Mouse (Mus musculus): ENCODE measurements around the gene Cbfb. TPM values are rescaled to one million over a fixed set of nuclear protein-coding genes. Genes with fewer than 3 reads are reported as not detected.

The Cbfb gene
- polyA plus RNA-seq, 1 experiment from 2014 or later, result 59.9 TPM

GRCm38 (mm10) chr8:105157555-105157954 is 12.9 kb upstream of the Cbfb start:
- Histone ChIP-seq H3K9me3 (ENCODE audit: low read length) (no peaks in the 10 kb centered on the region), H3K9ac (replicated peaks; ENCODE audit: low read length) (no peak overlapping the region), H3K4me2 (replicated peaks; ENCODE audit: low read depth, low read length) (no peak overlapping the region), H3K27ac (ENCODE audit: low read length) (no peak overlapping the region), H3K4me3 (ENCODE audit: low read length) (no peak overlapping the region), H3K27me3 (ENCODE audit: insufficient read depth, low read length) (no peaks in the 10 kb centered on the region), H3K4me1 (ENCODE audit: insufficient read depth, low read length) (peaks cover 10% of the 10 kb centered on the region), H3K36me3 (ENCODE audit: insufficient read depth, low read length) (no peaks in the 10 kb centered on the region)
- 57% methylated on average over 10 of the region's 10 CpGs for WGBS
- ATAC-seq (ENCODE audit: low FRiP score, low TSS enrichment), result no peak

GRCm38 (mm10) chr8:105158084-105158483 is 12.4 kb upstream of the Cbfb start:
- Histone ChIP-seq H3K4me1 (ENCODE audit: insufficient read depth, low read length) (peaks cover 5% of the 10 kb centered on the region), H3K4me3 (ENCODE audit: low read length) (no peak overlapping the region), H3K9ac (replicated peaks; ENCODE audit: low read length) (no peak overlapping the region), H3K27me3 (ENCODE audit: insufficient read depth, low read length) (no peaks in the 10 kb centered on the region), H3K27ac (ENCODE audit: low read length) (no peak overlapping the region), H3K36me3 (ENCODE audit: insufficient read depth, low read length) (no peaks in the 10 kb centered on the region), H3K4me2 (replicated peaks; ENCODE audit: low read depth, low read length) (no peak overlapping the region), H3K9me3 (ENCODE audit: low read length) (no peaks in the 10 kb centered on the region)
- WGBS, result 69% methylated on average over 3 of the region's 3 CpGs
- ATAC-seq (ENCODE audit: low FRiP score, low TSS enrichment), result no peak

- WGBS, result 20% methylated on average over 3 of the region's 3 CpGs
- H3K36me3 ChIP-seq (ENCODE audit: insufficient read depth, low read length), result no peaks in the 10 kb centered on the region
- no peaks in the 10 kb centered on the region for H3K9me3 ChIP-seq (ENCODE audit: low read length)
- no peak overlapping the region for H3K27ac ChIP-seq (ENCODE audit: low read length)
- no peak overlapping the region for H3K4me3 ChIP-seq (ENCODE audit: low read length)
- H3K4me2 ChIP-seq (replicated peaks; ENCODE audit: low read depth, low read length), result no peak overlapping the region
- no peaks in the 10 kb centered on the region for H3K27me3 ChIP-seq (ENCODE audit: insufficient read depth, low read length)
- H3K9ac ChIP-seq (replicated peaks; ENCODE audit: low read length), result no peak overlapping the region
- peaks cover 13% of the 10 kb centered on the region for H3K4me1 ChIP-seq (ENCODE audit: insufficient read depth, low read length)
- no peak for ATAC-seq (ENCODE audit: low FRiP score, low TSS enrichment)
These were observed 9.3 kb upstream of the Cbfb start for GRCm38 (mm10) chr8:105161121-105161652.

- Histone ChIP-seq H3K9me3 (ENCODE audit: low read length) (no peaks in the 10 kb centered on the region), H3K9ac (replicated peaks; ENCODE audit: low read length) (no peak overlapping the region), H3K36me3 (ENCODE audit: insufficient read depth, low read length) (no peaks in the 10 kb centered on the region), H3K27ac (ENCODE audit: low read length) (peak overlapping the region; percentile 40; the same call in 1 of the 2 replicates), H3K4me1 (ENCODE audit: insufficient read depth, low read length) (peaks cover 13% of the 10 kb centered on the region), H3K4me2 (replicated peaks; ENCODE audit: low read depth, low read length) (0 out of 2 replicates have a peak overlapping the region, but pooled peaks have one; percentile 10), H3K4me3 (ENCODE audit: low read length) (no peak overlapping the region; the same call in 1 of the 2 replicates), H3K27me3 (ENCODE audit: insufficient read depth, low read length) (no peaks in the 10 kb centered on the region)
- 13% methylated on average over 6 of the region's 6 CpGs for WGBS
- peak; percentile 20; the same call in 1 of the 2 replicates for ATAC-seq (ENCODE audit: low FRiP score, low TSS enrichment)
These were observed 6.1 kb upstream of the Cbfb start for GRCm38 (mm10) chr8:105164272-105164902.

GRCm38 (mm10) chr8:105165191-105165590 is 5.3 kb upstream of the Cbfb start:
- Histone ChIP-seq H3K4me2 (replicated peaks; ENCODE audit: low read depth, low read length) (no peak overlapping the region), H3K9me3 (ENCODE audit: low read length) (no peaks in the 10 kb centered on the region), H3K36me3 (ENCODE audit: insufficient read depth, low read length) (no peaks in the 10 kb centered on the region), H3K9ac (replicated peaks; ENCODE audit: low read length) (no peak overlapping the region), H3K4me1 (ENCODE audit: insufficient read depth, low read length) (peaks cover 13% of the 10 kb centered on the region), H3K27ac (ENCODE audit: low read length) (peak overlapping the region; percentile 40; the same call in 1 of the 2 replicates), H3K4me3 (ENCODE audit: low read length) (no peak overlapping the region), H3K27me3 (ENCODE audit: insufficient read depth, low read length) (no peaks in the 10 kb centered on the region)
- ATAC-seq (ENCODE audit: low FRiP score, low TSS enrichment), result peak; percentile 52; the same call in 1 of the 2 replicates
- WGBS, result 47% methylated on average over 2 of the region's 2 CpGs

- no peaks in the 10 kb centered on the region for H3K9me3 ChIP-seq (ENCODE audit: low read length)
- ATAC-seq (ENCODE audit: low FRiP score, low TSS enrichment), result no peak
- H3K27ac ChIP-seq (ENCODE audit: low read length), result no peak overlapping the region
- no peak overlapping the region for H3K9ac ChIP-seq (replicated peaks; ENCODE audit: low read length)
- H3K27me3 ChIP-seq (ENCODE audit: insufficient read depth, low read length), result no peaks in the 10 kb centered on the region
- WGBS, result 75% methylated on average over 2 of the region's 2 CpGs
- no peak overlapping the region for H3K4me3 ChIP-seq (ENCODE audit: low read length)
- H3K4me2 ChIP-seq (replicated peaks; ENCODE audit: low read depth, low read length), result no peak overlapping the region
- peaks cover 16% of the 10 kb centered on the region for H3K4me1 ChIP-seq (ENCODE audit: insufficient read depth, low read length)
- no peaks in the 10 kb centered on the region for H3K36me3 ChIP-seq (ENCODE audit: insufficient read depth, low read length)
These were observed 3.4 kb upstream of the Cbfb start for GRCm38 (mm10) chr8:105167116-105167515.

- H3K4me2 ChIP-seq (replicated peaks; ENCODE audit: low read depth, low read length), result peak overlapping the region; percentile 54
- ATAC-seq (ENCODE audit: low FRiP score, low TSS enrichment), result no peak
- no peaks in the 10 kb centered on the region for H3K9me3 ChIP-seq (ENCODE audit: low read length)
- H3K4me1 ChIP-seq (ENCODE audit: insufficient read depth, low read length), result peaks cover 17% of the 10 kb centered on the region
- H3K9ac ChIP-seq (replicated peaks; ENCODE audit: low read length), result peak overlapping the region; percentile 71; the same call in 1 of the 2 replicates
- H3K36me3 ChIP-seq (ENCODE audit: insufficient read depth, low read length), result no peaks in the 10 kb centered on the region
- H3K27me3 ChIP-seq (ENCODE audit: insufficient read depth, low read length), result no peaks in the 10 kb centered on the region
- 30% methylated on average over 3 of the region's 3 CpGs for WGBS
- no peak overlapping the region; the same call in 1 of the 2 replicates for H3K27ac ChIP-seq (ENCODE audit: low read length)
- H3K4me3 ChIP-seq (ENCODE audit: low read length), result no peak overlapping the region
These were observed 892 bp upstream of the Cbfb start for GRCm38 (mm10) chr8:105169582-105169981.

GRCm38 (mm10) chr8:105170041-105170380 is 463 bp upstream of the Cbfb start:
- peak overlapping the region; percentile 96 for H3K4me3 ChIP-seq (ENCODE audit: low read length)
- H3K27ac ChIP-seq (ENCODE audit: low read length), result peak overlapping the region; percentile 99
- 1% methylated on average over 5 of the region's 5 CpGs for WGBS
- peak overlapping the region; percentile 71 for H3K9ac ChIP-seq (replicated peaks; ENCODE audit: low read length)
- peak; percentile 33 for ATAC-seq (ENCODE audit: low FRiP score, low TSS enrichment)
- peaks cover 15% of the 10 kb centered on the region for H3K4me1 ChIP-seq (ENCODE audit: insufficient read depth, low read length)
- H3K9me3 ChIP-seq (ENCODE audit: low read length), result no peaks in the 10 kb centered on the region
- H3K36me3 ChIP-seq (ENCODE audit: insufficient read depth, low read length), result no peaks in the 10 kb centered on the region
- peak overlapping the region; percentile 54 for H3K4me2 ChIP-seq (replicated peaks; ENCODE audit: low read depth, low read length)
- no peaks in the 10 kb centered on the region for H3K27me3 ChIP-seq (ENCODE audit: insufficient read depth, low read length)

- peaks cover 5% of the 10 kb centered on the region; the same call in 1 of the 2 replicates for H3K36me3 ChIP-seq (ENCODE audit: insufficient read depth, low read length)
- H3K4me2 ChIP-seq (replicated peaks; ENCODE audit: low read depth, low read length), result peak overlapping the region; percentile 54
- under 1% methylated on average over 82 of the region's 92 CpGs for WGBS
- H3K9ac ChIP-seq (replicated peaks; ENCODE audit: low read length), result peak overlapping the region; percentile 98
- peak; percentile 36; the same call in 1 of the 2 replicates for ATAC-seq (ENCODE audit: low FRiP score, low TSS enrichment)
- H3K9me3 ChIP-seq (ENCODE audit: low read length), result no peaks in the 10 kb centered on the region
- H3K27me3 ChIP-seq (ENCODE audit: insufficient read depth, low read length), result no peaks in the 10 kb centered on the region
- peak overlapping the region; percentile 99 for H3K27ac ChIP-seq (ENCODE audit: low read length)
- H3K4me3 ChIP-seq (ENCODE audit: low read length), result peak overlapping the region; percentile 96
- peaks cover 17% of the 10 kb centered on the region for H3K4me1 ChIP-seq (ENCODE audit: insufficient read depth, low read length)
These were observed 885 bp downstream of the Cbfb start for GRCm38 (mm10) chr8:105171116-105172002.

All from kidney, embryonic 16.5 days (tissue).